Mouse (Mus musculus) left cerebral cortex, adult 2 months (tissue): ENCODE measurements around the gene Ap3b1. TPM values are rescaled to one million over a fixed set of nuclear protein-coding genes. Genes with fewer than 3 reads are reported as not detected.

ENCODE experiments used
- DNase-seq, 2 experiments: peaks; one replicate each; pipeline ENCODE4 v3.0.0; 2021 to 2022; ENCODE audit warnings: low spot score in 2 of 2, mixed read lengths in 1 of 2; ENCODE audit errors: extremely low spot score in 1 of 2
- H3K27ac ChIP-seq: fragments of 200-600 bp; 2 replicates; pipeline ENCODE4 v1.8.1; 2022
- H3K4me3 ChIP-seq: fragments of 200-600 bp; 2 replicates; pipeline ENCODE4 v1.8.1; 2022
- CTCF ChIP-seq: fragments of 200-600 bp; IDR thresholded peaks from 2 replicates; pipeline ENCODE4 v1.8.1; 2022; ENCODE audit warnings: antibody characterized with exemption, mild to moderate bottlenecking, moderate library complexity
- intact Hi-C: fragments of 180-260 bp; cut with DNase I; formaldehyde crosslinking; loops from one replicate; pipeline ENCODE4 v1.15.1; 2025
- total RNA-seq, 2 experiments: library from RNA; stranded (reverse); gene quantifications; 2 replicates each; pipeline ENCODE4 v1.2.3; 2021

Gene Ap3b1
- total RNA-seq, 2 experiments from 2014 or later, result 45.4 to 46.8 TPM

- H3K27ac ChIP-seq, result no peak overlapping the region
- DNase-seq, result no peak
- no peak for TF ChIP-seq CTCF
- no peak overlapping the region for H3K4me3 ChIP-seq
- intact Hi-C loops, result no loop called here
Observed at GRCm38 (mm10) chr13:94471009-94471672, 112.4 kb downstream of the Ap3b1 start.

GRCm38 (mm10) chr13:94476208-94476607, 117.4 kb downstream of the Ap3b1 start:
- intact Hi-C loops, result no loop called here
- DNase-seq, result no peak
- Histone ChIP-seq H3K27ac (no peak overlapping the region), H3K4me3 (no peak overlapping the region)
- no peak for TF ChIP-seq CTCF

- H3K4me3 ChIP-seq, result no peak overlapping the region
- no peak for DNase-seq
- no peak overlapping the region for H3K27ac ChIP-seq
- intact Hi-C loops, result no loop called here
- TF ChIP-seq CTCF, result no peak
Observed at GRCm38 (mm10) chr13:94480256-94480655, 121.5 kb downstream of the Ap3b1 start.

- intact Hi-C loops, result no loop called here
- no peak overlapping the region for H3K27ac ChIP-seq
- no peak overlapping the region for H3K4me3 ChIP-seq
- no peak for TF ChIP-seq CTCF
- DNase-seq, result no peak
Observed at GRCm38 (mm10) chr13:94490684-94491083, 131.9 kb downstream of the Ap3b1 start.

GRCm38 (mm10) chr13:94491159-94491558, 132.4 kb downstream of the Ap3b1 start:
- Histone ChIP-seq H3K4me3 (no peak overlapping the region), H3K27ac (peak overlapping the region; percentile 58)
- no peak for DNase-seq
- intact Hi-C loops, result no loop called here
- no peak for TF ChIP-seq CTCF

GRCm38 (mm10) chr13:94497521-94497920, 138.8 kb downstream of the Ap3b1 start:
- Histone ChIP-seq H3K4me3 (no peak overlapping the region), H3K27ac (no peak overlapping the region)
- TF ChIP-seq CTCF, result no peak
- intact Hi-C loops, result no loop called here
- no peak for DNase-seq

- Histone ChIP-seq H3K27ac (no peak overlapping the region), H3K4me3 (no peak overlapping the region)
- TF ChIP-seq CTCF, result no peak
- intact Hi-C loops, result no loop called here
- DNase-seq, result no peak
Observed at GRCm38 (mm10) chr13:94506411-94506810, 147.7 kb downstream of the Ap3b1 start.

DNA sequence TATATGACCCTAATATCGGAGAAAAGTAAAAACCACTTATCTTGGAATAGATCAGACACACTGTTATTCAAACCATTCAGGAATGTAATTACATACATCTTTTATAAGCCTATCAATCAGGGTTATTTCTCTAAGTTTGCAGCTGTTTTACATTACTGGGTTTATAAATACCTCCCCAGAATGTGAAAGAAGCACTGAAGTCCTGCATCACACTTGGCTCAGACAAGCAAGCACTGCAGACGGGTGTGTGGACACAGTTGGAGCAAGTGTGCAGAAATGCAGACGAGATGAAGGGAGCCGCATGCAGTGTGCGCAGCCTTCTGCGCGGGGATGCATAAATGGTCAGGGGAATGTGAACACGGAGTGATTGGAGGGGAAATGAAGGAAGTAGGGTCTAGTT, 149.6 kb downstream of the Ap3b1 start:
- DNase-seq, result no peak
- Histone ChIP-seq H3K4me3 (no peak overlapping the region), H3K27ac (no peak overlapping the region)
- intact Hi-C loops, result no loop called here
- no peak for TF ChIP-seq CTCF

DNA sequence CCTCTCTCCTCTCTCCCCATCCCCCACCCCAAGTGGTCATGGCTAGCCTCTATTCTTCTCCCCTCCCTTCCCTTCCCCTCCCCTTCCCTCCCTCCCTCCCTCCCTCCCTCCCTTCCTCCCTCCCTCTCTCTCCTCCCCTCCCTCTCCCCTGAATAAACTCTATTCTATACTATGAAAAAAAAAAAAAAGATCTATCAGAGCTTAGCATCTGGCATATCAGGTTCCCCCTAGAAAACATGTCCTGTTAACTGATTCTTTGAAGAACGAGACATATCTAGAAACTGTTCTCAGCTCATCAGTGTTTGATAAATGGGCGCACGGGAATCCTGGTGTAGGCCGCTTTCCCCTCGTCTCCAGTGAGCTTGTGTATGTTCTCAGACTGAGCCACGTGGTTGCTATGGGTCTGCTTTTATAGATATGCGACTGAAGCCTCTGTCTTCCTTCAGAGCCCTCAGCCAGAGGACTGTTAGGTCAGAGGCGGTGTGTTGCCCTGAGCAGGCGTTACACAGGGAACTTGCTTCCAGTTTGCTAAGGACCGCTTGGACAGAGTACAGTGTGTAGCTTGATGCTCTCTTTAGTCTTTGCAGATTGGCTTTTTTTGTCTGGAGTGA, 154.5 kb downstream of the Ap3b1 start:
- TF ChIP-seq CTCF, result no peak
- intact Hi-C loops, result no loop called here

GRCm38 (mm10) chr13:94513898-94514297, 155.1 kb downstream of the Ap3b1 start:
- no peak for TF ChIP-seq CTCF
- Histone ChIP-seq H3K4me3 (no peak overlapping the region), H3K27ac (no peak overlapping the region)
- intact Hi-C loops, result no loop called here
- DNase-seq, result no peak

More for the DNA sequence above, 154.5 kb downstream of the Ap3b1 start:
- Histone ChIP-seq H3K27ac (no peak overlapping the region), H3K4me3 (no peak overlapping the region)
- DNase-seq, result no peak

- no peak overlapping the region for H3K27ac ChIP-seq
- DNase-seq, result no peak
- TF ChIP-seq CTCF, result no peak
- no peak overlapping the region for H3K4me3 ChIP-seq
- intact Hi-C loops, result no loop called here
Observed at GRCm38 (mm10) chr13:94514992-94515391, 156.2 kb downstream of the Ap3b1 start.

DNA sequence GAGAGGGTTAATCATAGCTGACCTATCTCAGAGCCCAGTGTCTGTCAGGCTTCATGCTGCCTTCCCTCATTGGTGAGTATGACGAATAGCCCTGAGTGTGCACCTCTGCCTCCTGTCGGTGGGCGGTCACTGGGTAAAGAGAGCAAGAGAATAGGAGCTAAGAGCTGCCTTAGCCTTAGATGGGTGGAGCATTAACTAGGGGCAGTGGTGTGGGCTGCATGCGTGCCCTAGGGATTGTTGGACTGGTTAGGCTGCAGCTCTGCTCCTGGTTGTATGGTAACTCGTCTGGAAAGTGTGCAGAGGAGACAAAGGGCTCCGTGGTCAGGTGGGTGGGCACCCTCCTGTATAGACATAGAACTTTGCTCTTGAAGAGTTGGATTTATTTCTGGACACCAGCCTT, 157.8 kb downstream of the Ap3b1 start:
- intact Hi-C loops, result no loop called here

GRCm38 (mm10) chr13:94518176-94518575, 159.4 kb downstream of the Ap3b1 start:
- no peak for TF ChIP-seq CTCF
- no peak overlapping the region for H3K4me3 ChIP-seq
- intact Hi-C loops, result no loop called here
- DNase-seq, result no peak
- no peak overlapping the region for H3K27ac ChIP-seq

More for the DNA sequence above, 157.8 kb downstream of the Ap3b1 start:
- TF ChIP-seq CTCF, result no peak
- no peak overlapping the region for H3K4me3 ChIP-seq
- no peak for DNase-seq
- H3K27ac ChIP-seq, result no peak overlapping the region
